Mouse (Mus musculus) brain, embryonic 14.5 days (tissue): ENCODE data around the gene Slc39a11. TPM values are rescaled to one million over a fixed set of nuclear protein-coding genes. Genes with fewer than 3 reads are reported as not detected.

ENCODE experiments used
- DNase-seq: peaks from one replicate; pipeline ENCODE4 v3.0.0-alpha.2; 2011; ENCODE audit warnings: low read depth
- CTCF ChIP-seq: fragments of 200-500 bp; IDR thresholded peaks from 2 replicates; pipeline ENCODE4 v1.5.1; 2012; ENCODE audit warnings: inconsistent platforms, mild to moderate bottlenecking, moderate library complexity, borderline replicate concordance; ENCODE audit not compliant: insufficient read depth, insufficient read length; ENCODE audit errors: extremely low read depth
- POLR2A ChIP-seq: fragments of 200-500 bp; IDR thresholded peaks from 2 replicates; pipeline ENCODE4 v1.6.1; 2012; ENCODE audit warnings: mild to moderate bottlenecking, inconsistent platforms, borderline replicate concordance; ENCODE audit not compliant: poor library complexity, insufficient read depth, insufficient read length, severe bottlenecking; ENCODE audit errors: extremely low read depth
- polyA plus RNA-seq: library from polyadenylated mRNA; depleted of rRNA; stranded (reverse); fragments of >200 nt; gene quantifications from 2 replicates; pipeline ENCODE4 v1.2.3, GENCODE M21; 2012

The Slc39a11 gene
- polyA plus RNA-seq, 1 experiment: 24.3 TPM

- DNase-seq: no peak
- TF ChIP-seq CTCF (no peak), POLR2A (no peak)
These were observed 373.4 kb downstream of the Slc39a11 start for GRCm38 (mm10) chr11:113276518-113276917.

- TF ChIP-seq POLR2A: no peak
- TF ChIP-seq CTCF: no peak
- DNase-seq: no peak
These were observed 375.8 kb downstream of the Slc39a11 start for GRCm38 (mm10) chr11:113274037-113274436.

GRCm38 (mm10) chr11:113271857-113272256, 378.0 kb downstream of the Slc39a11 start:
- TF ChIP-seq POLR2A (no peak), CTCF (no peak)
- DNase-seq: peak; percentile 76

- DNase-seq: no peak
- no peak for TF ChIP-seq POLR2A
These were observed 381.0 kb downstream of the Slc39a11 start for GRCm38 (mm10) chr11:113268831-113269319.

- DNase-seq: peak; percentile 63
- TF ChIP-seq CTCF (no peak), POLR2A (no peak)
These were observed 382.2 kb downstream of the Slc39a11 start for GRCm38 (mm10) chr11:113267516-113268230.

- peak; percentile 92 for DNase-seq
- TF ChIP-seq POLR2A: no peak
- no peak for TF ChIP-seq CTCF
These were observed 383.2 kb downstream of the Slc39a11 start for GRCm38 (mm10) chr11:113266706-113267105.

- DNase-seq: no peak
- TF ChIP-seq POLR2A (no peak), CTCF (no peak)
These were observed 384.3 kb downstream of the Slc39a11 start for GRCm38 (mm10) chr11:113265567-113265966.

- TF ChIP-seq CTCF: no peak
- no peak for TF ChIP-seq POLR2A
- peak; percentile 70 for DNase-seq
These were observed 385.9 kb downstream of the Slc39a11 start for GRCm38 (mm10) chr11:113263971-113264370.

GRCm38 (mm10) chr11:113262062-113262461, 387.8 kb downstream of the Slc39a11 start:
- peak; percentile 92 for DNase-seq
- TF ChIP-seq POLR2A (no peak), CTCF (no peak)

GRCm38 (mm10) chr11:113261421-113261820, 388.5 kb downstream of the Slc39a11 start:
- TF ChIP-seq CTCF: no peak
- no peak for TF ChIP-seq POLR2A
- no peak for DNase-seq

GRCm38 (mm10) chr11:113259712-113260382, 390.0 kb downstream of the Slc39a11 start:
- no peak for TF ChIP-seq CTCF
- TF ChIP-seq POLR2A: no peak
- DNase-seq: no peak
